Mouse (Mus musculus) thymus, adult 2 months (tissue): ENCODE measurements around the gene 9930021J03Rik. TPM values are rescaled to one million over a fixed set of nuclear protein-coding genes. Genes with fewer than 3 reads are reported as not detected.

ENCODE experiments used
- DNase-seq: peaks from one replicate; pipeline ENCODE4 v3.0.0; 2021
- H3K27ac ChIP-seq: fragments of 200-500 bp; 2 replicates; pipeline ENCODE4 v1.5.1; 2012; ENCODE audit warnings: low read length, control low read depth; ENCODE audit not compliant: control insufficient read depth, insufficient read depth
- H3K27me3 ChIP-seq: fragments of 200-500 bp; 2 replicates; pipeline ENCODE4 v1.6.1; 2012; ENCODE audit warnings: mild to moderate bottlenecking, low read length, moderate library complexity, mixed read lengths; ENCODE audit not compliant: control insufficient read depth, insufficient read depth
- H3K36me3 ChIP-seq: fragments of 200-500 bp; 2 replicates; pipeline ENCODE4 v1.6.1; 2012; ENCODE audit warnings: mild to moderate bottlenecking, low read length, moderate library complexity; ENCODE audit not compliant: control insufficient read depth, insufficient read depth
- H3K4me1 ChIP-seq: fragments of 200-500 bp; replicated peaks from 2 replicates; pipeline ENCODE4 v1.6.1; 2012; ENCODE audit warnings: low read length; ENCODE audit not compliant: control insufficient read depth, insufficient read depth
- H3K4me3 ChIP-seq: fragments of 200-500 bp; 2 replicates; pipeline ENCODE4 v1.5.1; 2012; ENCODE audit warnings: mild to moderate bottlenecking, low read length, control low read depth, moderate library complexity; ENCODE audit not compliant: control insufficient read depth, insufficient read depth
- CTCF ChIP-seq: fragments of 200-500 bp; IDR thresholded peaks from 2 replicates; pipeline ENCODE4 v1.5.1; 2012; ENCODE audit warnings: mild to moderate bottlenecking, control low read depth, low read length, moderate library complexity, borderline replicate concordance; ENCODE audit not compliant: control insufficient read depth, poor library complexity, insufficient read depth; ENCODE audit errors: extremely low read depth
- POLR2A ChIP-seq: fragments of 200-500 bp; IDR thresholded peaks from 2 replicates; pipeline ENCODE4 v1.6.1; 2012; ENCODE audit warnings: mild to moderate bottlenecking, low read length, control low read depth, moderate library complexity; ENCODE audit not compliant: control insufficient read depth, poor library complexity, insufficient read depth; ENCODE audit errors: extremely low read depth
- WGBS: fragments of 180-500 bp; shearing (Covaris S2); methylation state at CpG from one replicate; pipeline ENCODE4 v1.1.7; 2018; 5-methylcytosine and 5-hydroxymethylcytosine counted together
- polyA plus RNA-seq: library from polyadenylated mRNA; depleted of rRNA; stranded (reverse); fragments of >200 nt; gene quantifications from 2 replicates; pipeline ENCODE4 v1.2.3, GENCODE M21; 2012

The 9930021J03Rik gene
- polyA plus RNA-seq, 1 experiment, result 12.5 TPM

GRCm38 (mm10) chr19:29683844-29684540 lies 121.8 kb downstream of the 9930021J03Rik start:
- peak; percentile 76 for DNase-seq
- Histone ChIP-seq H3K36me3 (no peaks in the 10 kb centered on the region), H3K27ac (no peak overlapping the region), H3K4me1 (no peaks in the 10 kb centered on the region), H3K27me3 (no peaks in the 10 kb centered on the region), H3K4me3 (no peak overlapping the region)
- TF ChIP-seq POLR2A, result no peak
- TF ChIP-seq CTCF, result peak; percentile 66; the same call in 1 of the 2 replicates
- WGBS, result 63% methylated on average over 16 of the region's 16 CpGs

GRCm38 (mm10) chr19:29680182-29681152 lies 125.3 kb downstream of the 9930021J03Rik start:
- 94% methylated on average over 13 of the region's 13 CpGs for WGBS
- Histone ChIP-seq H3K27ac (no peak overlapping the region), H3K36me3 (no peaks in the 10 kb centered on the region), H3K4me3 (no peak overlapping the region), H3K4me1 (no peaks in the 10 kb centered on the region), H3K27me3 (no peaks in the 10 kb centered on the region)
- no peak for DNase-seq
- TF ChIP-seq CTCF (no peak), POLR2A (no peak)

GRCm38 (mm10) chr19:29678181-29678778 lies 127.5 kb downstream of the 9930021J03Rik start:
- Histone ChIP-seq H3K27me3 (no peaks in the 10 kb centered on the region), H3K4me1 (no peaks in the 10 kb centered on the region), H3K36me3 (no peaks in the 10 kb centered on the region), H3K4me3 (no peak overlapping the region), H3K27ac (no peak overlapping the region)
- 93% methylated on average over 6 of the region's 6 CpGs for WGBS
- TF ChIP-seq CTCF (no peak), POLR2A (no peak)
- no peak for DNase-seq

- no peak for TF ChIP-seq CTCF
- TF ChIP-seq POLR2A, result no peak
- Histone ChIP-seq H3K4me1 (no peaks in the 10 kb centered on the region), H3K36me3 (no peaks in the 10 kb centered on the region), H3K27me3 (no peaks in the 10 kb centered on the region), H3K27ac (no peak overlapping the region), H3K4me3 (no peak overlapping the region)
- 94% methylated on average over 10 of the region's 10 CpGs for WGBS
- DNase-seq, result no peak
These were observed 129.2 kb downstream of the 9930021J03Rik start for GRCm38 (mm10) chr19:29676479-29677193.

GRCm38 (mm10) chr19:29675562-29676078 lies 130.2 kb downstream of the 9930021J03Rik start:
- Histone ChIP-seq H3K36me3 (no peaks in the 10 kb centered on the region), H3K4me1 (no peaks in the 10 kb centered on the region), H3K27ac (no peak overlapping the region; the same call in 1 of the 2 replicates), H3K4me3 (no peak overlapping the region), H3K27me3 (no peaks in the 10 kb centered on the region)
- 49% methylated on average over 9 of the region's 9 CpGs for WGBS
- no peak for DNase-seq
- no peak for TF ChIP-seq CTCF
- TF ChIP-seq POLR2A, result no peak
